ENCODE assay signal across 8 mouse cellular contexts in genomic region chr6:100670370-100670841, GRCm38 (mm10). TPM values are rescaled to one million over a fixed set of nuclear protein-coding genes. Genes with fewer than 3 reads are reported as not detected.
DNase-seq lines count a peak whose midpoint lies in the region; ATAC-seq lines count a peak whose summit lies in the region.

No protein-coding gene starts in this region.

- WGBS in intestine, embryonic 14.5 days: under 1% methylated on average over 32 of the region's 32 CpGs
- 1% methylated on average over 32 of the region's 32 CpGs for WGBS in limb, embryonic 10.5 days
- under 1% methylated on average over 32 of the region's 32 CpGs for WGBS in midbrain, embryonic 10.5 days

- no peaks in the 10 kb centered on the region for H3K36me3 ChIP-seq in intestine, embryonic 14.5 days (ENCODE audit: control insufficient read depth, insufficient read depth, low read length)
- H3K36me3 ChIP-seq in limb, embryonic 10.5 days: peaks cover 3% of the 10 kb centered on the region; the same call in 1 of the 2 replicates
- H3K36me3 ChIP-seq in midbrain, embryonic 10.5 days: 0 out of 2 replicates have a peak, but pooled peaks cover 9% of the 10 kb centered on the region

- peak overlapping the region; percentile 85 for H3K4me3 ChIP-seq in intestine, embryonic 14.5 days (ENCODE audit: low read depth, low read length)
- peak overlapping the region; percentile 80 for H3K4me3 ChIP-seq in limb, embryonic 10.5 days
- H3K4me3 ChIP-seq in midbrain, embryonic 10.5 days: peak overlapping the region; percentile 84

- peak overlapping the region; percentile 55 for H3K9ac ChIP-seq in intestine, embryonic 14.5 days (ENCODE audit: low read length)

- no peaks in the 10 kb centered on the region for H3K9me3 ChIP-seq in intestine, embryonic 14.5 days (ENCODE audit: control insufficient read depth, low read length)
- no peaks in the 10 kb centered on the region for H3K9me3 ChIP-seq in limb, embryonic 10.5 days (replicated peaks)
- H3K9me3 ChIP-seq in midbrain, embryonic 10.5 days (replicated peaks): no peaks in the 10 kb centered on the region

- peak; percentile 26 to 38 for DNase-seq in thymus, adult 18-20 months
- DNase-seq in thymus, postnatal 4 days: no peak
- peak; percentile 66 for DNase-seq in embryo, embryonic 10 days (ENCODE audit: low spot score)
- peak; percentile 5 for DNase-seq in gastrocnemius, postnatal 25 days
- peak; percentile 80 for DNase-seq in intestine, embryonic 14.5 days (ENCODE audit: low spot score)
- DNase-seq in limb, embryonic 10.5 days (ENCODE audit: low spot score): peak; percentile 64
- peak; percentile 50 for DNase-seq in midbrain, embryonic 10.5 days (ENCODE audit: low spot score)
- DNase-seq in right cerebral cortex, postnatal 4 days: peak; percentile 29

- no peak overlapping the region for H3K27ac ChIP-seq in intestine, embryonic 14.5 days (ENCODE audit: low read depth)
- peak overlapping the region; percentile 84 for H3K27ac ChIP-seq in limb, embryonic 10.5 days
- peak overlapping the region; percentile 86 for H3K27ac ChIP-seq in midbrain, embryonic 10.5 days (replicated peaks)

- no peaks in the 10 kb centered on the region for H3K27me3 ChIP-seq in intestine, embryonic 14.5 days (replicated peaks; ENCODE audit: control insufficient read depth, insufficient read depth, low read length)
- H3K27me3 ChIP-seq in limb, embryonic 10.5 days (ENCODE audit: low read depth, poor library complexity, severe bottlenecking): peaks cover 6% of the 10 kb centered on the region; the same call in 1 of the 2 replicates
- H3K27me3 ChIP-seq in midbrain, embryonic 10.5 days (ENCODE audit: low read depth, poor library complexity, severe bottlenecking): no peaks in the 10 kb centered on the region

- ATAC-seq in intestine, embryonic 14.5 days (replicated peaks; ENCODE audit: low FRiP score, low TSS enrichment, low read depth): peak; percentile 62

- peak overlapping the region; percentile 84 for H3K4me2 ChIP-seq in intestine, embryonic 14.5 days (ENCODE audit: low read length)

- peaks cover 14% of the 10 kb centered on the region for H3K4me1 ChIP-seq in intestine, embryonic 14.5 days (replicated peaks; ENCODE audit: control insufficient read depth, insufficient read depth, low read length)
- peaks cover 12% of the 10 kb centered on the region for H3K4me1 ChIP-seq in limb, embryonic 10.5 days
- H3K4me1 ChIP-seq in midbrain, embryonic 10.5 days: peaks cover 21% of the 10 kb centered on the region

RNA-seq across cellular contexts. Expression of gene Shq1, which starts 0.6 kb away (rescaled TPM):
- total RNA-seq in gastrocnemius, postnatal 25 days (2021): 1 to 10 TPM; 1.7 to 1.9 TPM
- 16.6 and 18.6 TPM in 2 replicates for polyA plus RNA-seq in intestine, embryonic 14.5 days (2014; fragmentation: Nextera tagmentation; extraction: Ambion mirVana)
- 21.8 and 22.9 TPM in 2 replicates for polyA plus RNA-seq in limb, embryonic 10.5 days (2016; fragmentation: Nextera tagmentation; extraction: Ambion mirVana)
- 21.7 and 25.6 TPM in 2 replicates for polyA plus RNA-seq in midbrain, embryonic 10.5 days (2016; fragmentation: Nextera tagmentation; extraction: Ambion mirVana)

RNA-seq across cellular contexts. Expression of gene Gxylt2, which starts 34.1 kb away (rescaled TPM):
- total RNA-seq in gastrocnemius, postnatal 25 days (2021): 1 to 10 TPM in 1 of 2 experiments, under 1 TPM in 1; 0.92 to 2.4 TPM
- polyA plus RNA-seq in intestine, embryonic 14.5 days (2014; fragmentation: Nextera tagmentation; extraction: Ambion mirVana): 1.2 and 1.4 TPM in 2 replicates
- 2.4 and 4.4 TPM in 2 replicates for polyA plus RNA-seq in limb, embryonic 10.5 days (2016; fragmentation: Nextera tagmentation; extraction: Ambion mirVana)
- polyA plus RNA-seq in midbrain, embryonic 10.5 days (2016; fragmentation: Nextera tagmentation; extraction: Ambion mirVana): 1.4 and 2.4 TPM in 2 replicates
